Mouse (Mus musculus) yolk sac, embryonic 10.5 days (tissue): ENCODE results near the gene Slit1.

ENCODE experiments used
- DNase-seq: peaks from one replicate; pipeline ENCODE4 v3.0.0-alpha.2; 2017; ENCODE audit warnings: low spot score

The Slit1 gene

GRCm38 (mm10) chr19:41651967-41652366 lies 91.5 kb downstream of the Slit1 start:
- no peak for DNase-seq

GRCm38 (mm10) chr19:41649394-41649793 lies 94.1 kb downstream of the Slit1 start:
- no peak for DNase-seq

- peak; percentile 25 for DNase-seq
Measured at GRCm38 (mm10) chr19:41646947-41647631, 96.4 kb downstream of the Slit1 start.

- no peak for DNase-seq
Measured at GRCm38 (mm10) chr19:41643010-41643409, 100.5 kb downstream of the Slit1 start.

- no peak for DNase-seq
Measured at GRCm38 (mm10) chr19:41634999-41635398, 108.5 kb downstream of the Slit1 start.

GRCm38 (mm10) chr19:41634099-41634498 lies 109.4 kb downstream of the Slit1 start:
- no peak for DNase-seq

GRCm38 (mm10) chr19:41629532-41629931 lies 113.9 kb downstream of the Slit1 start:
- DNase-seq = peak; percentile 13

- no peak for DNase-seq
Measured at GRCm38 (mm10) chr19:41628970-41629369, 114.5 kb downstream of the Slit1 start.

- no peak for DNase-seq
Measured at GRCm38 (mm10) chr19:41620366-41621092, 122.9 kb downstream of the Slit1 start.

- no peak for DNase-seq
Measured at GRCm38 (mm10) chr19:41618771-41619385, 124.6 kb downstream of the Slit1 start.

- no peak for DNase-seq
Measured at GRCm38 (mm10) chr19:41618153-41618657, 125.3 kb downstream of the Slit1 start.

GRCm38 (mm10) chr19:41617102-41617501 lies 126.4 kb downstream of the Slit1 start:
- DNase-seq = no peak

- DNase-seq = no peak
Measured at GRCm38 (mm10) chr19:41616274-41616673, 127.2 kb downstream of the Slit1 start.

- DNase-seq = no peak
Measured at GRCm38 (mm10) chr19:41615606-41616224, 127.8 kb downstream of the Slit1 start.

- no peak for DNase-seq
Measured at GRCm38 (mm10) chr19:41613325-41614087, 130.0 kb downstream of the Slit1 start.

- no peak for DNase-seq
Measured at GRCm38 (mm10) chr19:41611683-41612082, 131.8 kb downstream of the Slit1 start.

- no peak for DNase-seq
Measured at GRCm38 (mm10) chr19:41606208-41606987, 137.1 kb downstream of the Slit1 start.

GRCm38 (mm10) chr19:41600647-41601046 lies 142.8 kb downstream of the Slit1 start:
- DNase-seq = no peak

- no peak for DNase-seq
Measured at GRCm38 (mm10) chr19:41597170-41597894, 146.1 kb downstream of the Slit1 start.

GRCm38 (mm10) chr19:41591808-41592207 lies 151.7 kb downstream of the Slit1 start:
- DNase-seq = no peak
